Comparison of ENCODE assay signal across 11 mouse cellular contexts in genomic region chr4:150870963-150871391, GRCm38 (mm10). TPM values are rescaled to one million over a fixed set of nuclear protein-coding genes. Genes with fewer than 3 reads are reported as not detected.
A peak's percentile ranks its signal among the peaks of the same experiment; 100 is the strongest.
DNase-seq lines count a peak whose midpoint lies in the region; ATAC-seq and TF ChIP-seq lines count a peak whose summit lies in the region.
"Had no signal": no experiment of that assay in that cellular context is flagged by ENCODE, and none has a peak within 500 bp of the region (broad histone marks: within the 10 kb centered on the region; RNA-seq: fewer than 3 reads in every experiment).

No protein-coding gene starts in this region.

- no peak for TF ChIP-seq CTCF in stomach, postnatal 0 days (IDR thresholded peaks at IDR 0.05; ENCODE audit: low read depth)

- WGBS in hindbrain, embryonic 13.5 days, result 87% methylated on average over 13 of the region's 13 CpGs
- WGBS in hindbrain, embryonic 14.5 days, result 85% methylated on average over 13 of the region's 13 CpGs
- 82% methylated on average over 13 of the region's 13 CpGs for WGBS in limb, embryonic 10.5 days
- 58% methylated on average over 13 of the region's 13 CpGs for WGBS in stomach, postnatal 0 days
- 88% methylated on average over 13 of the region's 13 CpGs for WGBS in midbrain, embryonic 16.5 days

- no peak for DNase-seq in hindbrain, embryonic 14.5 days (ENCODE audit: low spot score)
- peak; percentile 28 to 43 for DNase-seq in urinary bladder, postnatal 36 days (ENCODE audit: low spot score in 2 of 2)
- DNase-seq in urinary bladder, adult 2 months (ENCODE audit: low spot score), result no peak
- no peak for DNase-seq in limb, embryonic 10.5 days (ENCODE audit: low spot score)
- DNase-seq in stomach, postnatal 0 days (ENCODE audit: low spot score), result peak; percentile 50
- no peak for DNase-seq in embryo, embryonic 10 days (ENCODE audit: low spot score)

- H3K4me1 ChIP-seq in hindbrain, embryonic 13.5 days (replicated peaks), result peaks cover 22% of the 10 kb centered on the region
- peaks cover 16% of the 10 kb centered on the region for H3K4me1 ChIP-seq in hindbrain, embryonic 14.5 days (replicated peaks; ENCODE audit: control insufficient read depth, insufficient read depth, low read length)
- H3K4me1 ChIP-seq in limb, embryonic 10.5 days, result peaks cover 35% of the 10 kb centered on the region
- peaks cover 11% of the 10 kb centered on the region for H3K4me1 ChIP-seq in stomach, postnatal 0 days (replicated peaks; ENCODE audit: control insufficient read depth, insufficient read depth)
- peaks cover 3% of the 10 kb centered on the region; the same call in 1 of the 2 replicates for H3K4me1 ChIP-seq in midbrain, embryonic 16.5 days (ENCODE audit: control insufficient read depth, insufficient read depth, low read length)

- H3K9ac ChIP-seq in hindbrain, embryonic 13.5 days, result peak overlapping the region; percentile 49; the same call in 1 of the 2 replicates
- H3K9ac ChIP-seq in hindbrain, embryonic 14.5 days, result no peak overlapping the region
- H3K9ac ChIP-seq in stomach, postnatal 0 days (ENCODE audit: low read length), result no peak overlapping the region
- H3K9ac ChIP-seq in midbrain, embryonic 16.5 days (ENCODE audit: low read depth, low read length), result no peak overlapping the region

- H3K27ac ChIP-seq in hindbrain, embryonic 13.5 days, result peak overlapping the region; percentile 83
- no peak overlapping the region for H3K27ac ChIP-seq in hindbrain, embryonic 14.5 days
- peak overlapping the region; percentile 81 for H3K27ac ChIP-seq in limb, embryonic 10.5 days
- H3K27ac ChIP-seq in stomach, postnatal 0 days (replicated peaks), result peak overlapping the region; percentile 84
- no peak overlapping the region for H3K27ac ChIP-seq in midbrain, embryonic 16.5 days (ENCODE audit: low read length)
- H3K27ac ChIP-seq: forebrain, embryonic 12.5 days had no signal

- ATAC-seq in hindbrain, embryonic 13.5 days (ENCODE audit: low FRiP score), result no peak
- ATAC-seq in hindbrain, embryonic 14.5 days (ENCODE audit: low FRiP score), result no peak
- peak; percentile 54 for ATAC-seq in stomach, postnatal 0 days (ENCODE audit: low FRiP score, low TSS enrichment)
- ATAC-seq in midbrain, embryonic 16.5 days, result no peak

- H3K36me3 ChIP-seq in hindbrain, embryonic 13.5 days, result peaks cover 26% of the 10 kb centered on the region
- peaks cover 31% of the 10 kb centered on the region for H3K36me3 ChIP-seq in hindbrain, embryonic 14.5 days (replicated peaks; ENCODE audit: control insufficient read depth, insufficient read depth)
- H3K36me3 ChIP-seq in limb, embryonic 10.5 days, result peaks cover 38% of the 10 kb centered on the region
- peaks cover 13% of the 10 kb centered on the region for H3K36me3 ChIP-seq in stomach, postnatal 0 days (ENCODE audit: control insufficient read depth, insufficient read depth, low read length)
- peaks cover 16% of the 10 kb centered on the region for H3K36me3 ChIP-seq in midbrain, embryonic 16.5 days (ENCODE audit: control insufficient read depth, insufficient read depth, low read length)
- H3K36me3 ChIP-seq: G1E had no signal

- TF ChIP-seq EP300 in stomach, postnatal 0 days (optimal IDR thresholded peaks at IDR 0.05), result no peak

- H3K9me3 ChIP-seq in hindbrain, embryonic 13.5 days, result no peaks in the 10 kb centered on the region
- no peaks in the 10 kb centered on the region for H3K9me3 ChIP-seq in hindbrain, embryonic 14.5 days (ENCODE audit: control insufficient read depth, low read length)
- no peaks in the 10 kb centered on the region for H3K9me3 ChIP-seq in limb, embryonic 10.5 days (replicated peaks)
- no peaks in the 10 kb centered on the region for H3K9me3 ChIP-seq in stomach, postnatal 0 days (ENCODE audit: control insufficient read depth, low read length)
- H3K9me3 ChIP-seq in midbrain, embryonic 16.5 days (replicated peaks; ENCODE audit: control insufficient read depth, low read length, poor library complexity, severe bottlenecking), result no peaks in the 10 kb centered on the region
- H3K9me3 ChIP-seq: forebrain, embryonic 12.5 days; G1E; megakaryocyte, embryonic 14.5 days had no signal

- H3K4me2 ChIP-seq in hindbrain, embryonic 13.5 days, result no peak overlapping the region
- no peak overlapping the region for H3K4me2 ChIP-seq in hindbrain, embryonic 14.5 days (replicated peaks)
- H3K4me2 ChIP-seq in stomach, postnatal 0 days (replicated peaks; ENCODE audit: low read depth), result no peak overlapping the region
- no peak overlapping the region for H3K4me2 ChIP-seq in midbrain, embryonic 16.5 days (ENCODE audit: low read length)
- H3K4me2 ChIP-seq: forebrain, embryonic 12.5 days had no signal

- H3K4me3 ChIP-seq in hindbrain, embryonic 13.5 days, result no peak overlapping the region
- no peak overlapping the region for H3K4me3 ChIP-seq in hindbrain, embryonic 14.5 days (replicated peaks; ENCODE audit: low read length)
- no peak overlapping the region for H3K4me3 ChIP-seq in limb, embryonic 10.5 days
- no peak overlapping the region for H3K4me3 ChIP-seq in stomach, postnatal 0 days (ENCODE audit: low read depth, low read length)
- no peak overlapping the region for H3K4me3 ChIP-seq in midbrain, embryonic 16.5 days (ENCODE audit: low read depth, low read length)
- H3K4me3 ChIP-seq: forebrain, embryonic 12.5 days; megakaryocyte, embryonic 14.5 days had no signal

- H3K27me3 ChIP-seq in hindbrain, embryonic 13.5 days, result no peaks in the 10 kb centered on the region
- H3K27me3 ChIP-seq in hindbrain, embryonic 14.5 days (ENCODE audit: control insufficient read depth, insufficient read depth, low read length), result no peaks in the 10 kb centered on the region
- no peaks in the 10 kb centered on the region for H3K27me3 ChIP-seq in limb, embryonic 10.5 days (ENCODE audit: low read depth, poor library complexity, severe bottlenecking)
- no peaks in the 10 kb centered on the region for H3K27me3 ChIP-seq in stomach, postnatal 0 days (ENCODE audit: control insufficient read depth, insufficient read depth, low read length)
- H3K27me3 ChIP-seq in midbrain, embryonic 16.5 days (ENCODE audit: control insufficient read depth, insufficient read depth, low read depth, low read length), result no peaks in the 10 kb centered on the region
- H3K27me3 ChIP-seq: forebrain, embryonic 12.5 days had no signal

RNA-seq across cellular contexts. Expression of gene Errfi1, which starts 17.3 kb away (rescaled TPM):
- polyA plus RNA-seq in hindbrain, embryonic 13.5 days (2015; fragmentation: Nextera tagmentation; extraction: Ambion mirVana), result 29.0 and 29.5 TPM in 2 replicates
- polyA plus RNA-seq in hindbrain, embryonic 14.5 days (2014; fragmentation: Nextera tagmentation; extraction: Ambion mirVana), result 36.3 and 39.6 TPM in 2 replicates
- polyA plus RNA-seq in urinary bladder, adult 2 months (2012; rRNA removed), result 29.8 and 36.1 TPM in 2 replicates
- polyA plus RNA-seq in limb, embryonic 10.5 days (2016; fragmentation: Nextera tagmentation; extraction: Ambion mirVana), result 25.2 and 25.9 TPM in 2 replicates
- polyA plus RNA-seq in stomach, postnatal 0 days (2015; fragmentation: Nextera tagmentation; extraction: Ambion mirVana), result 30.6 and 32.1 TPM in 2 replicates
- 22.1 and 22.7 TPM in 2 replicates for polyA plus RNA-seq in midbrain, embryonic 16.5 days (2015; fragmentation: Nextera tagmentation; extraction: Ambion mirVana)
- polyA plus RNA-seq: G1E had no signal

RNA-seq across cellular contexts. Expression of gene Park7, which starts 43.3 kb away (rescaled TPM):
- polyA plus RNA-seq in hindbrain, embryonic 13.5 days (2015; fragmentation: Nextera tagmentation; extraction: Ambion mirVana), result 359 and 380 TPM in 2 replicates
- 383 and 392 TPM in 2 replicates for polyA plus RNA-seq in hindbrain, embryonic 14.5 days (2014; fragmentation: Nextera tagmentation; extraction: Ambion mirVana)
- 308 and 318 TPM in 2 replicates for polyA plus RNA-seq in urinary bladder, adult 2 months (2012; rRNA removed)
- polyA plus RNA-seq in limb, embryonic 10.5 days (2016; fragmentation: Nextera tagmentation; extraction: Ambion mirVana), result 526 and 559 TPM in 2 replicates
- polyA plus RNA-seq in stomach, postnatal 0 days (2015; fragmentation: Nextera tagmentation; extraction: Ambion mirVana), result 253 and 262 TPM in 2 replicates
- polyA plus RNA-seq in midbrain, embryonic 16.5 days (2015; fragmentation: Nextera tagmentation; extraction: Ambion mirVana), result 359 and 371 TPM in 2 replicates

RNA-seq across cellular contexts. Expression of gene Tnfrsf9, which starts 43.4 kb away (rescaled TPM):
- 0.22 and 0.38 TPM in 2 replicates for polyA plus RNA-seq in hindbrain, embryonic 13.5 days (2015; fragmentation: Nextera tagmentation; extraction: Ambion mirVana)
- polyA plus RNA-seq in hindbrain, embryonic 14.5 days (2014; fragmentation: Nextera tagmentation; extraction: Ambion mirVana), result 0.20 and 0.25 TPM in 2 replicates
- 0.69 and 1.3 TPM in 2 replicates for polyA plus RNA-seq in urinary bladder, adult 2 months (2012; rRNA removed)
- 0.59 and 1.1 TPM in 2 replicates for polyA plus RNA-seq in limb, embryonic 10.5 days (2016; fragmentation: Nextera tagmentation; extraction: Ambion mirVana)
- 0.22 and 0.23 TPM in 2 replicates for polyA plus RNA-seq in stomach, postnatal 0 days (2015; fragmentation: Nextera tagmentation; extraction: Ambion mirVana)
- 0.27 and 0.38 TPM in 2 replicates for polyA plus RNA-seq in midbrain, embryonic 16.5 days (2015; fragmentation: Nextera tagmentation; extraction: Ambion mirVana)

Comparison
In these comparisons a context has a peak if more than half of its experiments do, and no peak if none do; other contexts are left out.
1. H3K27ac ChIP-seq: peak in hindbrain, embryonic 13.5 days (single experiment), limb, embryonic 10.5 days (single experiment) and stomach, postnatal 0 days (single experiment); none in hindbrain, embryonic 14.5 days (single experiment) and midbrain, embryonic 16.5 days (single experiment).
2. DNase-seq: peak in urinary bladder, postnatal 36 days (2 of 2) and stomach, postnatal 0 days (single experiment); none in hindbrain, embryonic 14.5 days (single experiment), urinary bladder, adult 2 months (single experiment), limb, embryonic 10.5 days (single experiment) and embryo, embryonic 10 days (single experiment).